Mouse (Mus musculus) olfactory bulb, adult 2 months (tissue): Measurements from ENCODE around the gene Depdc5. TPM values are rescaled to one million over a fixed set of nuclear protein-coding genes. Genes with fewer than 3 reads are reported as not detected.

Experiments used
- H3K27ac ChIP-seq: fragments of 200-500 bp; 2 replicates; pipeline ENCODE4 v1.5.1; 2012; ENCODE audit warnings: low read depth, low read length; ENCODE audit not compliant: insufficient read depth
- H3K4me1 ChIP-seq: fragments of 200-500 bp; 2 replicates; pipeline ENCODE4 v1.6.1; 2012; ENCODE audit warnings: low read length; ENCODE audit not compliant: control insufficient read depth, insufficient read depth
- H3K4me3 ChIP-seq: fragments of 200-500 bp; 2 replicates; pipeline ENCODE4 v1.5.1; 2012; ENCODE audit warnings: mild to moderate bottlenecking, low read depth, low read length, moderate library complexity; ENCODE audit not compliant: insufficient read depth
- CTCF ChIP-seq: fragments of 200-500 bp; IDR thresholded peaks from 2 replicates; pipeline ENCODE4 v1.5.1; 2012; ENCODE audit warnings: low read depth, mild to moderate bottlenecking, low read length, moderate library complexity; ENCODE audit not compliant: insufficient read depth
- POLR2A ChIP-seq: fragments of 200-500 bp; IDR thresholded peaks from 2 replicates; pipeline ENCODE4 v1.6.1; 2012; ENCODE audit warnings: mild to moderate bottlenecking, low read depth, low read length, moderate library complexity; ENCODE audit not compliant: insufficient read depth
- WGBS: fragments of 180-500 bp; shearing (Covaris S2); methylation state at CpG from one replicate; pipeline ENCODE4 v1.1.7; 2018; 5-methylcytosine and 5-hydroxymethylcytosine counted together
- polyA plus RNA-seq: library from polyadenylated mRNA; stranded (reverse); fragments of >200 nt; gene quantifications from 2 replicates; pipeline ENCODE4 v1.2.4, GENCODE M21; 2012; ENCODE audit warnings: low replicate concordance; ENCODE audit not compliant: missing spikeins, insufficient read depth, insufficient read length

Depdc5 gene
- polyA plus RNA-seq, 1 experiment, result 384 TPM

GRCm38 (mm10) chr5:33003500-33003899 is 140.0 kb downstream of the Depdc5 start:
- Histone ChIP-seq H3K4me3 (no peak overlapping the region), H3K4me1 (peaks cover 36% of the 10 kb centered on the region), H3K27ac (0 out of 2 replicates have a peak overlapping the region, but pooled peaks have one; percentile 21)
- TF ChIP-seq CTCF (no peak), POLR2A (no peak)
- WGBS, result 66% methylated on average over 6 of the region's 6 CpGs

GRCm38 (mm10) chr5:33004110-33004509 is 140.6 kb downstream of the Depdc5 start:
- no peak overlapping the region for H3K27ac ChIP-seq
- 91% methylated on average over 4 of the region's 4 CpGs for WGBS
- H3K4me3 ChIP-seq, result no peak overlapping the region
- peaks cover 33% of the 10 kb centered on the region for H3K4me1 ChIP-seq
- no peak for TF ChIP-seq POLR2A

GRCm38 (mm10) chr5:33005442-33006145 is 142.1 kb downstream of the Depdc5 start:
- Histone ChIP-seq H3K27ac (peak overlapping the region; percentile 89), H3K4me1 (peaks cover 39% of the 10 kb centered on the region), H3K4me3 (no peak overlapping the region)
- WGBS, result 38% methylated on average over 11 of the region's 11 CpGs
- TF ChIP-seq POLR2A (no peak), CTCF (no peak)

- TF ChIP-seq CTCF, result no peak
- TF ChIP-seq POLR2A, result peak; percentile 42; the same call in 1 of the 2 replicates
- Histone ChIP-seq H3K27ac (peak overlapping the region; percentile 89), H3K4me3 (no peak overlapping the region), H3K4me1 (peaks cover 37% of the 10 kb centered on the region)
- WGBS, result 11% methylated on average over 8 of the region's 8 CpGs
Measured at GRCm38 (mm10) chr5:33006670-33007069, 143.2 kb downstream of the Depdc5 start.

- Histone ChIP-seq H3K4me3 (no peak overlapping the region), H3K4me1 (peaks cover 36% of the 10 kb centered on the region), H3K27ac (peak overlapping the region; percentile 89)
- TF ChIP-seq POLR2A, result no peak
- TF ChIP-seq CTCF, result no peak
- WGBS, result 33% methylated on average over 4 of the region's 4 CpGs
Measured at GRCm38 (mm10) chr5:33007371-33007770, 143.9 kb downstream of the Depdc5 start.

- TF ChIP-seq CTCF, result no peak
- no peak for TF ChIP-seq POLR2A
- Histone ChIP-seq H3K4me1 (peaks cover 36% of the 10 kb centered on the region), H3K27ac (no peak overlapping the region), H3K4me3 (no peak overlapping the region)
- WGBS, result 70% methylated on average over 2 of the region's 2 CpGs
Measured at GRCm38 (mm10) chr5:33009301-33009700, 145.8 kb downstream of the Depdc5 start.

- 82% methylated on average over 14 of the region's 14 CpGs for WGBS
- Histone ChIP-seq H3K4me3 (no peak overlapping the region), H3K4me1 (peaks cover 34% of the 10 kb centered on the region), H3K27ac (no peak overlapping the region)
- no peak for TF ChIP-seq POLR2A
- TF ChIP-seq CTCF, result no peak
Measured at GRCm38 (mm10) chr5:33009818-33010812, 146.6 kb downstream of the Depdc5 start.

- 39% methylated on average over 15 of the region's 15 CpGs for WGBS
- Histone ChIP-seq H3K4me1 (peaks cover 27% of the 10 kb centered on the region), H3K4me3 (no peak overlapping the region), H3K27ac (peak overlapping the region; percentile 39; the same call in 1 of the 2 replicates)
- TF ChIP-seq POLR2A (no peak), CTCF (no peak)
Measured at GRCm38 (mm10) chr5:33011132-33012106, 147.9 kb downstream of the Depdc5 start.
